Mouse (Mus musculus) heart, adult 2 months (tissue): ENCODE results near the gene Acta2.

Experiments
- CTCF ChIP-seq: fragments of 200-600 bp; IDR thresholded peaks from 2 replicates; pipeline ENCODE4 v1.8.1; 2022; ENCODE audit warnings: antibody characterized with exemption, mild to moderate bottlenecking, moderate library complexity
- EP300 ChIP-seq: fragments of 200-500 bp; IDR thresholded peaks from 2 replicates; pipeline ENCODE4 v1.6.1; 2011; ENCODE audit warnings: low read depth, low read length, control low read depth; ENCODE audit not compliant: insufficient read depth
- POLR2A ChIP-seq: fragments of 200-500 bp; IDR thresholded peaks from 2 replicates; pipeline ENCODE4 v1.6.1; 2011; ENCODE audit warnings: mild to moderate bottlenecking, low read depth, low read length, control low read depth; ENCODE audit not compliant: insufficient read depth

- TF ChIP-seq CTCF = no peak
- no peak for TF ChIP-seq POLR2A
- TF ChIP-seq EP300 = no peak
Observed at GRCm38 (mm10) chr19:34262273-34262974, 7.0 kb upstream of the Acta2 start.
